Mouse (Mus musculus) forelimb bud, embryonic 11.5 days (tissue): Measurements from ENCODE around the gene Gm21992.

Experiments used
- DNase-seq: peaks from one replicate; pipeline ENCODE4 v3.0.0-alpha.2; 2012; ENCODE audit warnings: low read depth, low spot score

The Gm21992 gene

GRCm38 (mm10) chr19:4811063-4811908 is at the start of gene Gm21992, which contains the start of gene Rbm14:
TSS of gene Gm21992 (minus strand) at chr19:4811612.
TSS of gene Rbm14 (minus strand) at chr19:4811634.
- DNase-seq, result peak; percentile 98

GRCm38 (mm10) chr19:4859081-4859480 is 47.7 kb upstream of the Gm21992 start:
- no peak for DNase-seq

- no peak for DNase-seq
Observed at GRCm38 (mm10) chr19:4855951-4856350, 44.5 kb upstream of the Gm21992 start.

- DNase-seq, result no peak
Observed at GRCm38 (mm10) chr19:4855470-4855820, 44.0 kb upstream of the Gm21992 start.

- peak; percentile 72 for DNase-seq
Observed at GRCm38 (mm10) chr19:4854552-4855469, 43.4 kb upstream of the Gm21992 start, which contains the start of gene Ctsf. TSS of gene Ctsf (plus strand) at chr19:4855130.

GRCm38 (mm10) chr19:4850281-4850680 is 38.9 kb upstream of the Gm21992 start:
- no peak for DNase-seq

GRCm38 (mm10) chr19:4849800-4850199 is 38.4 kb upstream of the Gm21992 start:
- no peak for DNase-seq

- DNase-seq, result no peak
Observed at GRCm38 (mm10) chr19:4847490-4847889, 36.1 kb upstream of the Gm21992 start.

- DNase-seq, result no peak
Observed at GRCm38 (mm10) chr19:4845846-4846245, 34.4 kb upstream of the Gm21992 start.

- DNase-seq, result no peak
Observed at GRCm38 (mm10) chr19:4842611-4843010, 31.2 kb upstream of the Gm21992 start.

- DNase-seq, result no peak
Observed at GRCm38 (mm10) chr19:4840848-4841247, 29.4 kb upstream of the Gm21992 start.

GRCm38 (mm10) chr19:4839149-4839548 is 27.7 kb upstream of the Gm21992 start, which contains the start of the genes Ccs and Ccdc87:
TSS of gene Ccs (minus strand) at chr19:4839332.
TSS of gene Ccdc87 (plus strand) at chr19:4839366.
- peak; percentile 94 for DNase-seq

GRCm38 (mm10) chr19:4838526-4839140 is 27.2 kb upstream of the Gm21992 start:
- DNase-seq, result no peak

GRCm38 (mm10) chr19:4837049-4837448 is 25.6 kb upstream of the Gm21992 start:
- DNase-seq, result no peak

- no peak for DNase-seq
Observed at GRCm38 (mm10) chr19:4836096-4836495, 24.7 kb upstream of the Gm21992 start.

- DNase-seq, result no peak
Observed at GRCm38 (mm10) chr19:4833977-4834376, 22.6 kb upstream of the Gm21992 start.

GRCm38 (mm10) chr19:4829156-4829555 is 17.7 kb upstream of the Gm21992 start:
- no peak for DNase-seq

GRCm38 (mm10) chr19:4828444-4829114 is 17.2 kb upstream of the Gm21992 start:
- no peak for DNase-seq

- DNase-seq, result no peak
Observed at GRCm38 (mm10) chr19:4820678-4821303, 9.4 kb upstream of the Gm21992 start.

- no peak for DNase-seq
Observed at GRCm38 (mm10) chr19:4817182-4817835, 5.9 kb upstream of the Gm21992 start.
